Mouse (Mus musculus): ENCODE measurements at regions not wholly inside any gene's neighbourhood (a gene's known extent, or its start where the extent isn't known, plus 50 kb on each side); places are given as distances from the start of the nearest gene placed in this dataset.
A peak's percentile ranks its signal among the peaks of the same experiment; 100 is the strongest.

DNA sequence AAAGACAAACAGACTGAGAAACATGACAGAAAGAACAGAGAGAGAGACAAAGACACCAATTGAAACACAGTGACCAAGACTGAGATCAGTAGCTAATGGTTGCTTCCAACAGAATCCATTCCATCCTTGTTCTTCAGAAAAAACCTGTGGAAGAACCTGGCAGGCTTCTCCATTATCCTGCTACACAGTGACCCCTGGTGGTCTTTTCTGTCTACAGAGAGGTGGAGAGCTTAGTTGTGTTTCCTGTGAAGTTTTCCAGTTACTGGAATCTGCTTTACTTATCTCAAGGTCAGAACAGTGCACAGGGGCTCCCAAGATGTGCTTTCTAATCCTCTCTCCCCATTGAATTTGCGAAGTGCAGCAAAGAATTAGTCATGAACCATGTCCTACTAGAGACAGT lies 339.1 kb upstream of the Msl3l2 start:
- peak; percentile 2 to 42 for DNase-seq

DNA sequence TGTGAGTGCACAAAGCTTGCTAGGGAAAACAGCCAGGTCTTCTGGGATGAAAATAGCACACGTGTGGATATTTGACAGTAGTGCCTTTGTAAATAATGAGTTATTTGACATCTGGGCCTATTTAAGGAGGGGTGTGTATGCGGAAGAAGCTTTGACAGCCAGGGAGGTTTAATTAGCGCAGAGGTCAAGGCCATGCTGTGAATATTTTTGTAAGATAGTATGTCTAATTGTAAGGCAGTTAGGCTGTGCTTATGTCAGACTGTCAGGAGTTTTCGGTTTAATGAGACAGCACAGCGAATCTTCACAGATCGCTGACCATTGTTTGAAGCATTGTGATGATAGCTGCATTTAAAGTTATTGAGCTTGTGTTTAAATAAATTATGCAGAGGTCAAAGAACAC lies 337.1 kb upstream of the Msl3l2 start:
- no peak for DNase-seq

DNA sequence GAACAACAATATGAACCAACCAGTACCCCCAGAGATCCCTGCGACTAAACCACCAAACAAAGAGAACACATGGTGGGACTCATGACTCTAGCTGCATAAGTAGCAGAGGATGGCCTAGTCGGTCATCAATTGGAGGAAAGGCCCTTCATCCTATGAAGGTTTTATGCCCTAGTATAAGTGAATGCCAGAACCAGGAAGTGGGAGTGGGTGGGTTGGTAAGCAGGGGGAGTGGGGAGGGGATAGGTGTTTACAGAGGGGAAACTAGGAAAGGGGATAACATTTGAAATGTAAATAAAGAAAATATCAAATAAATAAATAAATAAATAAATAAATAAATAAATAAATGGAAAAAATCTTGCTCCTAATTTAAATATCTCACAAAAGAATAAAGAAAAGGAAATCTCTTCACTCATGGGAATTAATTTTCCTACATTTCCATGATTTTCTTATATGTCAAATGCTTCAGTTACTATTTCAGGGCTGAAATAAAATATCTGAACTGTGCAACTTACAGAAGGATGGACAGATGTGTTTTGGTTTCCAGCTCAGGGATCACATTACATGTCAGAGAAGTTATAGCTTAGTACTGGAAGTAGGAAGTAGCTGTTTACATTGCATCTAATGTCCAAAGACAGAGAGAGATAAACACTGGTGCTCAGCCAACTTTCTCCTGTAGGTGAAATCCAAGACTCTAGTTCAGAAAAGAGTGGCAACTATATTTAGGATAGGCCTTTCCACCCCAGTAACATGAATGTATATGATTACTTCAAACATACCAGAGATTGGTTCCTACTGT lies 323.8 kb upstream of the Msl3l2 start:
- no peak for DNase-seq

DNA sequence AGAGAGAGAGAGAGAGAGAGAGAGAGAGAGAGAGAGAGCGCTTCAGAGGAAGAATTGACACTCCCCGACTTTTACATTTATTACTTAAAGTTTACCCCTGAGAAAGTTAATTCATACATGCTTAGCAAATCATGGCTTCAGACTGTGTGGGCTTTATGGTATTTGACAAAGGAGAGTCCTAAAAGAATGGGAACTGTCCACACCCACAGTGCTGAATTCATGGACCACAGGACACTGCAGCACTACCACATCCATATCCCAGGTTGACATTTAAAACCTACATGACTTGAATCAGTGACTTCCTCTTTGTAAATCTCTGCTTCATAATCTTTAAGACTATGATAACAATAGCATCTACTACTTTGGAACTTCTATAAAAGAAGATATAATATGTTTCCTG lies 292.8 kb upstream of the Msl3l2 start:
- DNase-seq: no peak

DNA sequence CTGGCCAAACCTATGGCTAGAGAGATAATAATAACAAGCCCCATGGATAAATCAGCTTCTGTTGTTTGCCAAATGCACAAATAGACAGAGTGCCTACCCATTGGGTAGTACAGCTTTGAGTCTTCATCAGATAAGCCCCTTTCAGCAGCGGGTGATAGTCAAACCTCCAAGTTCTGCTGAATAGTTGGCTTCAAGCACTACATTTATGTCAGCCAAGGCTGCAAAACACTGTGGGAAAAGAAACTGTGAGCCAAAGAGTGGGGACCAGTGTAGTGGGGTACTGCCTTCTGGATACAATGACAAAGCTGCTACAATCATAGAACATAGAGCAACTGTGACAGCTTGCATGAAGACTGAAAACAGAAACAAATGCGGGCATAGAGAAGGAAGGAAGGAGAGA lies 255.4 kb upstream of the Msl3l2 start:
- no peak for DNase-seq

DNA sequence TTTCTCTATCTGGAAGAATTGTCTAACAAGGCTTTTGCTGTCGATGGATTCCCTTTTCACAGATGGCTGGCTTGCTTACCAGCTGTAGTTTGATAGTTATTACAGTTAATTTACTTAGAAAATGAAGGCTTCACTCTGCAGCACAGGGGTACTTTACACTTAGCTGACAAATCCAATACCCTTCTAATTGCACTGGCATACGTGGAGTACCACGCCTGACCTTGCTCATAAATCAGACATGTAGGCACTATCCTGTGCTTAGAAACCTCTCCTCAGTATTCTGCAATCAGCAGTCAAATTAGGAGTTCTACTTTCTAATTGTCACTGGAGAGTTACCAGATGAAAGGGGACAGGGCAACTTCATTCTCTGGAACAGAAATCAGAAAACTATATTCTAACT lies 214.1 kb upstream of the Msl3l2 start:
- no peak for DNase-seq

DNA sequence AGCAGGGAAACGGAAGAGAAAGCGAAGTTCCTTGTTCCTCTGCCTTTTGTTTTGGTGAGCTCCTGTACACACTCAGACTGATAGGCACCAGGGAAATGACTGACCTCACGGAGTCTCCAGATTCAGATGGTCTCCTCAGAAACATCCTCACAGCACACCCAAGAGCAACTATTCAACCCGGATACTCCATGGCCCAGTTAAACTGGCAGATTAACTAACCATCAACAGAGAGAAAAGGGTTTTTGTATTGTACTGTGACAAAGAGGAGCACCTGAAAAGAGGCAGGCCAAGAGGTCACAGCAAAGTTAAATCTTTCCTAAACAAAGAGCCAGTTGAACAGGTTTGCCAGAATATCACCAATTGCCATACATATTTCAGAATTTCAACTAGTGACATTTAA lies 177.6 kb upstream of the Msl3l2 start:
- DNase-seq: no peak

DNA sequence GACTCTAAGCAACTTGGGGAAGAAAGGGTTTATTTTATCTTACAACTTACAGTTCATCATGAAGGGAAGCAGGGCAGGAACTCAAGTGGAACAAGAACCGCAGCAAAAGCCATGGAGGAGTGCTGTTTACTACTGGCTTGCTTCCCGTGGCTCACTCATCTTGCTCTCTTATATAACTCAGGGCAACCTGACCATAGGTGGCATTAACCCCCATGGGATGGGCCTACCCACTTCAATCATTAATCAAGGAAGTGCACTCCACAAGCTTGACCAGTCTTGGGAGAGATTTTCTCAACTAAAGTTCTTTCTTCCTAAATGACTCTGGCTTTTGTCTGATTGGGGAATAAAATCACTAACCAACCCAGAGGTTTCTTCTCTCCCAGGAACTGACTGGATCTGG lies 172.7 kb upstream of the Msl3l2 start:
- peak; percentile 34 to 67 for DNase-seq

DNA sequence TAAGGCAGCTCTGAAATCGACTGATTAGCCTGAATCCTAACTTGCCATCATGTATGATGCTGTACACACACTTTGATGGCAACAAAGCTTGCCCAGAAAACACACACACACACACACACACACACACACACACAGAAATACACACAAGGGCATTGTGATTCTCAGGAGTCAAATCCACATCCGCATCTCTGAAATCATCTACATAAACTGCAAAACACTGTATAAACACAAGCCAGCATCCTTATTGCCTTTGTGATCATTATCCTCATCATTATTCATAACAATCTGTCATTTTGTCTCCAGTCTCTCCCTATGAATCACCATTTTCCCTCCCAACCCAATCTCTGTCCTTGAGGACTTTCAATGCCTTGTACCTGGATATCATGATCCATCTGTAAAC lies 171.3 kb upstream of the Msl3l2 start:
- no peak for DNase-seq

DNA sequence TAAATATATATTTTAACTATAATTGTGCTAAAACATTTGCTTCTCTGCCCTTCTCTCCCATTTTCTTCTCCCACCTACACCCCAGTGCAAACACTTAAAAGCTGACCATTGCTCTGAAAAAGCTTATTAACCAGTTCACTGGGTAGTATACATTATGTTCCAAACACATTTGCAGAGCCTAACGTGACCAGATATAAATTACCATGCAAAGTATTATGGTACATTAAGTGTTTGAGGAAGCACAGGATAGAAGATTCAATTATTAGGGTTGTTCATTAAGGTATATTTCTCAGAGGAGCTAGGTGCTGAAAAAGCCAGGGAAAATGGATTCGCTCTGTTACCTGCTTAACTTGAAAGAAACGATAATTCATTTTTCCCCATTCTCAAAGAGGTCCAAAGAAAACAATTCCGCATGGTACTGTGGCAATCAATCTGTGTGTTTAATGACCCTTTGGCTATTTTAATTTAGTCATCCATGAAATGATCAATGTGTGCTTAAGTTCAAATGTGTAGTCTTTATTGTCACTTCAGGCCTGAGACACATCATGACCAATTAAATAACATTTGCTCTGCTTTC lies 144.0 kb upstream of the Msl3l2 start:
- DNase-seq: no peak

All from kidney, adult 8-10 months (tissue).